8 mouse cellular contexts compared by ENCODE assay signal in genomic region chr5:142857763-142858229, GRCm38 (mm10). TPM values are rescaled to one million over a fixed set of nuclear protein-coding genes. Genes with fewer than 3 reads are reported as not detected.
DNase-seq lines count a peak whose midpoint lies in the region; ATAC-seq and TF ChIP-seq lines count a peak whose summit lies in the region.

No protein-coding gene starts in this region.

- H3K27ac ChIP-seq in forebrain, postnatal 0 days (ENCODE audit: low read depth, low read length): peak overlapping the region; percentile 85

- no peaks in the 10 kb centered on the region for H3K27me3 ChIP-seq in forebrain, postnatal 0 days (ENCODE audit: insufficient read depth, low read length)

- H3K36me3 ChIP-seq in forebrain, postnatal 0 days (ENCODE audit: insufficient read depth): no peaks in the 10 kb centered on the region

- WGBS in forebrain, postnatal 0 days: 13% methylated on average over 16 of the region's 16 CpGs

- peak overlapping the region; percentile 19; the same call in 1 of the 2 replicates for H3K4me2 ChIP-seq in forebrain, postnatal 0 days (ENCODE audit: low read depth)

- ATAC-seq in frontal cortex, adult (ENCODE audit: low TSS enrichment): peak; percentile 79
- peak; percentile 87 for ATAC-seq in forebrain, postnatal 0 days

- no peaks in the 10 kb centered on the region for H3K9me3 ChIP-seq in forebrain, postnatal 0 days (ENCODE audit: low read length)

- no peak overlapping the region for H3K4me3 ChIP-seq in forebrain, postnatal 0 days (ENCODE audit: low read depth, low read length)

- H3K4me1 ChIP-seq in forebrain, postnatal 0 days (ENCODE audit: insufficient read depth): peaks cover 6% of the 10 kb centered on the region; the same call in 1 of the 2 replicates

- no peak for DNase-seq in frontal cortex, postnatal 25 days (ENCODE audit: low spot score in 2 of 2)
- peak; percentile 44 for DNase-seq in adrenal gland, postnatal 25 days
- peak; percentile 95 for DNase-seq in forebrain, postnatal 0 days
- peak; percentile 76 to 83 for DNase-seq in layer of hippocampus, postnatal 36 days
- peak; percentile 70 for DNase-seq in telencephalon, adult 2 months (ENCODE audit: low read depth, low spot score)
- no peak for DNase-seq in ovary, adult 18-20 months (ENCODE audit: low spot score)
- no peak for DNase-seq in spleen, postnatal 14 days (ENCODE audit: low spot score in 2 of 2)

- no peak for TF ChIP-seq CTCF in forebrain, postnatal 0 days (IDR thresholded peaks at IDR 0.05; ENCODE audit: low read depth)

- no peak overlapping the region for H3K9ac ChIP-seq in forebrain, postnatal 0 days

RNA-seq across cellular contexts. Expression of gene Fbxl18, which starts 37.4 kb away (rescaled TPM):
- 14.5 and 19.8 TPM in 2 replicates for total RNA-seq in adrenal gland, postnatal 25 days (2021)
- total RNA-seq in forebrain, postnatal 0 days (2014; rRNA removed): 24.9 and 38.0 TPM in 2 replicates
- 14.9 and 27.0 TPM in 2 replicates for polyA plus RNA-seq in forebrain, postnatal 0 days (2015; fragmentation: Nextera tagmentation; extraction: Ambion mirVana)
- total RNA-seq in layer of hippocampus, postnatal 36 days (2021): 10 to 100 TPM; 37.1 to 41.6 TPM

RNA-seq across cellular contexts. Expression of gene Tnrc18, which starts 40.3 kb away (rescaled TPM):
- total RNA-seq in adrenal gland, postnatal 25 days (2021): 114 and 123 TPM in 2 replicates
- total RNA-seq in forebrain, postnatal 0 days (2014; rRNA removed): 99.7 and 116 TPM in 2 replicates
- 14.9 and 23.4 TPM in 2 replicates for polyA plus RNA-seq in forebrain, postnatal 0 days (2015; fragmentation: Nextera tagmentation; extraction: Ambion mirVana)
- 100 to 1,000 TPM; 146 to 156 TPM for total RNA-seq in layer of hippocampus, postnatal 36 days (2021)

RNA-seq across cellular contexts. Expression of gene Actb, which starts 48.8 kb away (rescaled TPM):
- total RNA-seq in adrenal gland, postnatal 25 days (2021): 2,846 and 3,181 TPM in 2 replicates
- 5,288 and 5,744 TPM in 2 replicates for total RNA-seq in forebrain, postnatal 0 days (2014; rRNA removed)
- polyA plus RNA-seq in forebrain, postnatal 0 days (2015; fragmentation: Nextera tagmentation; extraction: Ambion mirVana): 19,349 and 21,354 TPM in 2 replicates
- total RNA-seq in layer of hippocampus, postnatal 36 days (2021): 1,000 to 10,000 TPM; 3,215 to 3,370 TPM

Comparison
In these comparisons a context has a peak if more than half of its experiments do, and no peak if none do; other contexts are left out.
1. DNase-seq: peak in adrenal gland, postnatal 25 days (single experiment), forebrain, postnatal 0 days (single experiment), layer of hippocampus, postnatal 36 days (2 of 2) and telencephalon, adult 2 months (single experiment); none in frontal cortex, postnatal 25 days (0 of 2), ovary, adult 18-20 months (single experiment) and spleen, postnatal 14 days (0 of 2).